Mouse (Mus musculus) erythroblast, embryonic 14.5 days (primary cell): ENCODE data around the gene Ubr1. TPM values are rescaled to one million over a fixed set of nuclear protein-coding genes. Genes with fewer than 3 reads are reported as not detected.
"Not testable (repeated sequence)": the region's sequence is repeated elsewhere in the genome, so short reads cannot be mapped to it uniquely, and the experiment has no call there.

Experiments used
- H3K27me3 ChIP-seq: 2 replicates; pipeline ENCODE4 v1.6.1; 2012; ENCODE audit warnings: inconsistent platforms; ENCODE audit not compliant: control insufficient read depth
- H3K36me3 ChIP-seq: 2 replicates; pipeline ENCODE4 v1.6.1; 2012; ENCODE audit warnings: mild to moderate bottlenecking, inconsistent platforms; ENCODE audit not compliant: control insufficient read depth
- H3K4me1 ChIP-seq: 2 replicates; pipeline ENCODE4 v1.6.1; 2012; ENCODE audit warnings: inconsistent platforms; ENCODE audit not compliant: control insufficient read depth
- H3K4me3 ChIP-seq: replicated peaks from 2 replicates; pipeline ENCODE3; 2012; ENCODE audit warnings: moderate library complexity, mild to moderate bottlenecking, inconsistent platforms
- H3K9me3 ChIP-seq: 2 replicates; pipeline ENCODE4 v1.6.1; 2012; ENCODE audit warnings: low read length, inconsistent platforms, mixed read lengths; ENCODE audit not compliant: control insufficient read depth
- GATA1 ChIP-seq: IDR thresholded peaks from 2 replicates; pipeline ENCODE4 v1.6.1; 2012; ENCODE audit warnings: low read length, inconsistent platforms, mixed read lengths
- TAL1 ChIP-seq: IDR thresholded peaks from 3 replicates; pipeline ENCODE4 v1.6.1; 2012; ENCODE audit warnings: low read length, inconsistent platforms, mixed read lengths
- polyA plus RNA-seq: library from polyadenylated mRNA; stranded (reverse); fragments of >175 nt; gene quantifications from 2 replicates; pipeline ENCODE4 v1.2.3, GENCODE M21; 2012

The Ubr1 gene
- polyA plus RNA-seq, 1 experiment = 1.3 TPM

- TF ChIP-seq GATA1 (no peak), TAL1 (no peak)
- H3K36me3 ChIP-seq = no peaks in the 10 kb centered on the region
- no peaks in the 10 kb centered on the region for H3K27me3 ChIP-seq
- no peak overlapping the region for H3K4me3 ChIP-seq
- H3K4me1 ChIP-seq = peaks cover 27% of the 10 kb centered on the region
- no peaks in the 10 kb centered on the region for H3K9me3 ChIP-seq
Observed at GRCm38 (mm10) chr2:121004018-121004811, 33.7 kb upstream of the Ubr1 start.

GRCm38 (mm10) chr2:121003586-121003985 lies 33.1 kb upstream of the Ubr1 start:
- H3K4me1 ChIP-seq = peaks cover 25% of the 10 kb centered on the region
- no peak overlapping the region for H3K4me3 ChIP-seq
- TF ChIP-seq GATA1 (no peak), TAL1 (no peak)
- no peaks in the 10 kb centered on the region for H3K36me3 ChIP-seq
- H3K27me3 ChIP-seq = no peaks in the 10 kb centered on the region
- no peaks in the 10 kb centered on the region for H3K9me3 ChIP-seq

DNA sequence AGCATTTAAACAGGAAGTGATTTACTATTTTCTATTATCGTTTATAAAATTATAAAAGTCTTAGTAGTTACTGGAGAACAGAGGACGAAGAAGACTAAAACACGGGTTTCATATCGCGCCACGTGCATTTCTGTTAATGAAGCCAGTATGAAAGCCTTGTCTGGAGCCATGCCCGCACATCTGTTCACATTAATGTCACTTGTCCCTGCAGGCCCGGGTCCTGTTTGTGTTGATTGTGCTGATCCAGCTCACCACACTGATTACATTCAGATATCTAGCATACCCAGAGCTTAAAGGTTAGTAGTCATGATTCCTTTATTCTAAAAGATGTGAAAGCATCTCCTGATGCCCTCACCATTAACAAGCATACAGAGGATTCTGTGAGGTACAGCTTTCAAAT lies 28.3 kb upstream of the Ubr1 start:
- H3K9me3 ChIP-seq = no peaks in the 10 kb centered on the region
- peaks cover 19% of the 10 kb centered on the region for H3K4me1 ChIP-seq
- H3K4me3 ChIP-seq = no peak overlapping the region
- H3K36me3 ChIP-seq = no peaks in the 10 kb centered on the region
- TF ChIP-seq TAL1 (no peak), GATA1 (no peak)
- no peaks in the 10 kb centered on the region for H3K27me3 ChIP-seq

DNA sequence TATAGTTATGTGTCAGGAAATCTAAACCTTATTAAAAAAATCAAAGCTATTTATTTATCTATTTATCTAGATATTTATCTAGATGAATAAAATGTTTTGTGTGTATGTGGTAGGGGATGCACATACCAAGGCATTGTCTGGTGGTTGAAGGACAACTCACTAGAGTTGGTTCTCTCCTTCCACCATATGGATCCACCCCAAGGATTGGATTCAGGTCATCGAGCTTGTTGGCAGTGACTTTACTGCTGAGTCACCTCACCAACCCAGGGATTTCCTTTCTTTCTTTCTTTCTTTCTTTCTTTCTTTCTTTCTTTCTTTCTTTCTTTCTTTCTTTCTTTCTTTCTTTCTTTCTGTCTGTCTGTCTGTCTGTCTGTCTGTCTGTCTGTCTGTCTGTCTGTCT lies 26.1 kb upstream of the Ubr1 start:
- not testable (repeated sequence) for H3K9me3 ChIP-seq, H3K27me3 ChIP-seq, H3K4me3 ChIP-seq, H3K36me3 ChIP-seq
- peaks cover 19% of the 10 kb centered on the region for H3K4me1 ChIP-seq

- Histone ChIP-seq H3K27me3 (no peaks in the 10 kb centered on the region), H3K9me3 (no peaks in the 10 kb centered on the region), H3K4me3 (no peak overlapping the region), H3K4me1 (peaks cover 7% of the 10 kb centered on the region), H3K36me3 (no peaks in the 10 kb centered on the region; the same call in 1 of the 2 replicates)
- TF ChIP-seq GATA1 = no peak
- no peak for TF ChIP-seq TAL1
Observed at GRCm38 (mm10) chr2:120991196-120991595, 20.7 kb upstream of the Ubr1 start.

DNA sequence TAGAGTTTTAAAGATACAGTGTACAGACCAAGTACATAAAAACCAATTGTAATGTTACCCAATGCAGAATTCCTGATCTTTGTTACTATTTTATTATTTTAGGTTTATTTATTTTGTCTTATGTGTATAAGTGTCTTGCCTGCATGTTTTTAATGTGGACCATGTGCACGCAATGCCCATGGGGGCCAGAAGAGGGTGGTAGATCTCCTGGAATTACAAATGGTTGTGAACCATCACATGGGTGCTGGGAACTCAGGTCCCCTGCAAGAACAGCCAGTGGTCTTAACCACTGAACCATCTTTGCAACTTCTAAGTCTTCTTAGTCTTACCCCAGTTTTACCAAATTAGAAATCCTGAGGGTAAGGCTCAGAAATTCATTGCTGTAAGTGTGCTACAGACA lies 14.7 kb upstream of the Ubr1 start:
- TF ChIP-seq TAL1 = no peak
- TF ChIP-seq GATA1 = no peak
- no peaks in the 10 kb centered on the region for H3K9me3 ChIP-seq
- H3K36me3 ChIP-seq = no peaks in the 10 kb centered on the region; the same call in 1 of the 2 replicates
- H3K4me1 ChIP-seq = peaks cover 5% of the 10 kb centered on the region
- H3K27me3 ChIP-seq = no peaks in the 10 kb centered on the region
- no peak overlapping the region for H3K4me3 ChIP-seq

GRCm38 (mm10) chr2:120983611-120984010 lies 13.1 kb upstream of the Ubr1 start:
- H3K4me3 ChIP-seq = no peak overlapping the region
- peaks cover 5% of the 10 kb centered on the region for H3K4me1 ChIP-seq
- no peaks in the 10 kb centered on the region for H3K9me3 ChIP-seq
- H3K36me3 ChIP-seq = no peaks in the 10 kb centered on the region; the same call in none of the 2 replicates
- TF ChIP-seq TAL1 (no peak), GATA1 (no peak)
- H3K27me3 ChIP-seq = no peaks in the 10 kb centered on the region

DNA sequence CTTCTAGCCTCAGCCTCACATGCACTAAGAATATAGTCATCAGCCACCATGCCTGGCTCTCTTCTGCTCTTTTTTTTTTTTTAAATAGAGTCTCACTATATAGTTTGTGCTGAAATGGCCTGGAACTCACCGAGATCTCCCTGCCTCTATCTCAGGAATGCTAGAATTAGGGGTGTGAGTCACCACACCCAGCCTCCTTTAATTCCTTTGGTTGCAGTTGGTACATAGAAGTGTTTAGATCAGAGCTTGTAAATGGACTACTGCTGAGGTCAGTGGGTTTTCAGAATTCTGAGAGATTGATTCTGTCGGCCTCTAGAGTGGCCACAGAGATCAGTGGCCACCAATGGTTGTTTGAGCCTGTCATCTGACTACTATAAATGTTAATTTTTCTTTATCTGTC lies 10.3 kb upstream of the Ubr1 start:
- Histone ChIP-seq H3K27me3 (no peaks in the 10 kb centered on the region), H3K4me3 (no peak overlapping the region), H3K4me1 (peaks cover 27% of the 10 kb centered on the region), H3K9me3 (no peaks in the 10 kb centered on the region), H3K36me3 (no peaks in the 10 kb centered on the region; the same call in 1 of the 2 replicates)
- TF ChIP-seq TAL1 (no peak), GATA1 (no peak)

DNA sequence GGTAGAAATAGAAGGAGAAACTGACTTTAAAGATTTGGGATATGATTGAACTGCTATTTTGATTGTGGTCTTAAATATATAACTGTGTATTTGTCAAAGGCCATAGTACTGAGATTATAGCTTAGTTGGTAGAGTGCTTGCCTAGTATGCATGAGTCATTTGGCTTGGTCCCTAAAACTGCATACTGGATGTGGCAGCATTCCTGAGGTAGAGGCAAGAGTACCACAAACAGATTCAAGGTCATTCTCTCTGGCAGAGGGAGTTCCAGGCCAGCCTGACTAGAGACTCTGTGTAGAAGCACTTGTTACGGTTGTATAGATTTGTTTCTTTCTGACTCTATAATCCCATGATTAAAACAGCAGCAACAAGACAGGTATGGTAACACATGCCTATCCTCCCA lies 9.3 kb upstream of the Ubr1 start:
- Histone ChIP-seq H3K4me1 (peaks cover 31% of the 10 kb centered on the region), H3K36me3 (no peaks in the 10 kb centered on the region; the same call in 1 of the 2 replicates), H3K4me3 (no peak overlapping the region), H3K9me3 (no peaks in the 10 kb centered on the region), H3K27me3 (no peaks in the 10 kb centered on the region)
- no peak for TF ChIP-seq GATA1
- TF ChIP-seq TAL1 = no peak

DNA sequence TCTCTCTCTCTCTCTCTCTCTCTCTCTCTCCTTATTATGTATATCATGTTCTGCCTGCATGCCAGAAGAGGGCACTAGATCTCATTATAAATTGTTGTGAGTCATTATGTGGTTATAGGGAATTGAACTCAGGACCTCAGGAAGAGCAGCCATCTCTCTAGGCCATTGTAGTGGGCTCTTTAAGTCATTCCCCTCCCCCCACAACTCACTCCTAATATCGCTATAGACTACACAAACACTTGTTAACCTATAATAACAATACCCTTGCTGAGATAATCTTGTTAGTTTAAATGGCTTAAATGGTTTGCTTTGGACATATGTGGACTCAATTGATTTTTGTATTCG lies 8.2 kb upstream of the Ubr1 start:
- Histone ChIP-seq H3K36me3 (no peaks in the 10 kb centered on the region; the same call in 1 of the 2 replicates), H3K9me3 (no peaks in the 10 kb centered on the region), H3K4me1 (peaks cover 32% of the 10 kb centered on the region), H3K4me3 (no peak overlapping the region), H3K27me3 (no peaks in the 10 kb centered on the region)
- no peak for TF ChIP-seq TAL1
- no peak for TF ChIP-seq GATA1
